Mouse (Mus musculus) erythroblast, embryonic 14.5 days (primary cell): ENCODE measurements around the gene P2ry14. TPM values are rescaled to one million over a fixed set of nuclear protein-coding genes. Genes with fewer than 3 reads are reported as not detected.

Experiments used
- H3K27me3 ChIP-seq: 2 replicates; pipeline ENCODE4 v1.6.1; 2012; ENCODE audit warnings: inconsistent platforms; ENCODE audit not compliant: control insufficient read depth
- H3K36me3 ChIP-seq: 2 replicates; pipeline ENCODE4 v1.6.1; 2012; ENCODE audit warnings: mild to moderate bottlenecking, inconsistent platforms; ENCODE audit not compliant: control insufficient read depth
- H3K4me1 ChIP-seq: 2 replicates; pipeline ENCODE4 v1.6.1; 2012; ENCODE audit warnings: inconsistent platforms; ENCODE audit not compliant: control insufficient read depth
- H3K4me3 ChIP-seq: replicated peaks from 2 replicates; pipeline ENCODE3; 2012; ENCODE audit warnings: moderate library complexity, mild to moderate bottlenecking, inconsistent platforms
- H3K9me3 ChIP-seq: 2 replicates; pipeline ENCODE4 v1.6.1; 2012; ENCODE audit warnings: low read length, inconsistent platforms, mixed read lengths; ENCODE audit not compliant: control insufficient read depth
- GATA1 ChIP-seq: IDR thresholded peaks from 2 replicates; pipeline ENCODE4 v1.6.1; 2012; ENCODE audit warnings: low read length, inconsistent platforms, mixed read lengths
- TAL1 ChIP-seq: IDR thresholded peaks from 3 replicates; pipeline ENCODE4 v1.6.1; 2012; ENCODE audit warnings: low read length, inconsistent platforms, mixed read lengths
- polyA plus RNA-seq: library from polyadenylated mRNA; stranded (reverse); fragments of >175 nt; gene quantifications from 2 replicates; pipeline ENCODE4 v1.2.3, GENCODE M21; 2012

Gene P2ry14
- polyA plus RNA-seq, 1 experiment: not detected

DNA sequence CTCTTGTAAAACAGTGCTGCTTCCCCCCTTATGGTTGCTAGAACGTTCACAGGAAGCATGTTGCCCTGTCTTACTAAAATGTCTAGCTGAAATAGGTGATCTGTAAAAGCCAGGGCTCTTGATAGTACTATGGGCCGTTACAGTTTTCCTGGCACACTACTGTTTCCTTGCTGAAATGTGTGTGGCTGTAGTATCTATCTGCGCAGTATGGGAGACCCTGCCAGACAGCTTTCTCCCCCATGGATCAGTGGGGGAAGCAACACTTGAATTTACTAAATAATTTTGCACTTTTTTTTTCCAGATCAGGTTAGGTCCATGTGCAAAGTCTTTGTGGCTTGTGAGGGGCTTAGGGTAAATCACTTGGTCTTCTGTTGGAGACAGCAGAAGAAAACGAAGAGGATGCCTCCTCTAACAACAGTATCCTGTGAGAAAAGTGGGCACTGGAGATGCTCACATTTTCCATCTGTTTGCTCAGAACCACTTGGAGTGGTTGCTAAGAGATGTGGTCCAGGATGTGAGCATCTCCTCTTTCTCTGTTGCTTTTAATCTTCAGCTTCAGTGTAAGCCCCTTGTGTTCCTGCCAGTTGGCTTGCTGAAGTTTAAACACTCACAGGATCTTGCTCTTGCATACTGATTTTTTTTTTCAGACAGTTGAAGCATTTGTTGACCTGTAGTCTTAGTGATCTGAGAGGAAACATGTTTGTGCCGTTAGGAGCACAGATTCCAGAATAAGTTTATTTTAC lies 17.3 kb downstream of the P2ry14 start:
- Histone ChIP-seq H3K36me3 (no peaks in the 10 kb centered on the region), H3K4me1 (peaks cover 6% of the 10 kb centered on the region), H3K4me3 (no peak overlapping the region), H3K27me3 (no peaks in the 10 kb centered on the region), H3K9me3 (no peaks in the 10 kb centered on the region)
- TF ChIP-seq GATA1: no peak
- TF ChIP-seq TAL1: no peak

- no peaks in the 10 kb centered on the region for H3K9me3 ChIP-seq
- peaks cover 6% of the 10 kb centered on the region for H3K4me1 ChIP-seq
- TF ChIP-seq TAL1: no peak
- TF ChIP-seq GATA1: no peak
- H3K36me3 ChIP-seq: no peaks in the 10 kb centered on the region
- H3K27me3 ChIP-seq: no peaks in the 10 kb centered on the region
- no peak overlapping the region for H3K4me3 ChIP-seq
Measured at GRCm38 (mm10) chr3:59133189-59133588, 20.2 kb downstream of the P2ry14 start.

- Histone ChIP-seq H3K9me3 (no peaks in the 10 kb centered on the region), H3K4me1 (peaks cover 6% of the 10 kb centered on the region), H3K36me3 (no peaks in the 10 kb centered on the region), H3K27me3 (no peaks in the 10 kb centered on the region), H3K4me3 (no peak overlapping the region)
- TF ChIP-seq TAL1: no peak
- no peak for TF ChIP-seq GATA1
Measured at GRCm38 (mm10) chr3:59131966-59132365, 21.5 kb downstream of the P2ry14 start.

GRCm38 (mm10) chr3:59131081-59131480 lies 22.3 kb downstream of the P2ry14 start:
- H3K4me1 ChIP-seq: peaks cover 6% of the 10 kb centered on the region
- H3K9me3 ChIP-seq: no peaks in the 10 kb centered on the region
- TF ChIP-seq TAL1 (no peak), GATA1 (no peak)
- no peaks in the 10 kb centered on the region for H3K36me3 ChIP-seq
- H3K27me3 ChIP-seq: no peaks in the 10 kb centered on the region
- H3K4me3 ChIP-seq: no peak overlapping the region

DNA sequence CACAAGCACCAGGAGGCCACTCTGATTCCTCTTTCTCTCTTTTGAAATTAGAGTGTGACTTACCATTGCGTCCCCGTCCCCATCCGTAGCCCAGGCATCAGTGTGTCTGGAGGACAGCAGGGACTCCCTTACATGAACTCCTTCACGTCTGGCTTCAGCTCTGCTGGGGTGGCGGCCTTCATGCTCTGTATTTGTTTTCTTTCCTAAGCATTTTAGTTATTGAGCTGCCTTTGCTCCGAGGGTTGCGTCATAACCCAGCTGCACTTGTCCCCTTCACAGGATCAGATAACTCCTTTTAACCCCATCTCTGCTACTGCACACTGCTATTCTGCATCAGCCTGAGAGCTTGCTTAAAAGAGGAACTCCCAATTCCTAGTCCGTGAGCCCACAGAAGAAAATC lies 23.0 kb downstream of the P2ry14 start:
- Histone ChIP-seq H3K27me3 (no peaks in the 10 kb centered on the region), H3K9me3 (no peaks in the 10 kb centered on the region), H3K4me3 (peak overlapping the region; percentile 24), H3K4me1 (peaks cover 6% of the 10 kb centered on the region), H3K36me3 (no peaks in the 10 kb centered on the region)
- no peak for TF ChIP-seq GATA1
- TF ChIP-seq TAL1: no peak

DNA sequence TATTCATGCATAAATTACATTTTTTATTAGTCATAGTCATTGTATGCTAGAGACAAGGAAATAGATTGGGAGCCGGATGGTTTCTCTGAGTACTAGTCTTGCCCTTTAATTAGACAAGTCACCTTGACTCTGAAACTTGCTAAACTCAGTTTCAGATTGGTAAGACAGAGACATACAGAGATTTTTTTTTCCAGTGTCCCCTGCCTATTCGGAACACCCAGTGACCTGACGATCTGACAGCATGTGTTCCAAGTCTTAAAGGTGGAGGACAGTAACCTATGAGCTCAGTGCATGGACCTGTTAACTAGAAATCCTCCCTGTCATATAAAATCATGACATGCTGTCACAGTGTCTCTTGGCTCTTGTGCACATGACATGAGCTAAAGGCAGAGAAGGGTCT lies 23.9 kb downstream of the P2ry14 start:
- no peaks in the 10 kb centered on the region for H3K27me3 ChIP-seq
- H3K9me3 ChIP-seq: no peaks in the 10 kb centered on the region
- peaks cover 9% of the 10 kb centered on the region for H3K4me1 ChIP-seq
- TF ChIP-seq TAL1 (no peak), GATA1 (no peak)
- no peaks in the 10 kb centered on the region for H3K36me3 ChIP-seq
- no peak overlapping the region for H3K4me3 ChIP-seq

DNA sequence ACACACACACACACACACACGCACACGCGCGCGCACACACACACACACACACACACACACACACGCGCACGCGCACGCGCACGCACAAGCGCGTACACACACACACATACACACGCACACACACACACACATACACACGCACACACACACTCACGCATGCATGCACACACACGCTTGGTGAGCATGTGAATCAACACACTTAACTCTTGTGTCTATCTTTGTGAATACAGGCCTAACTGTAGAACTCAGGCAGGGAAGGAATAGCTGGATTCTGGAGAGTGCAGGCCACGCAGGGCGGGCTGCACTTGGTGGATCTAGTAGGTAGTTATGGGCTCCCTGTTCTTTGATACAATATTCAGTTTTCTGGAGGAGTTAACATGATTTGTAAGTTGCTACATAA lies 24.7 kb downstream of the P2ry14 start:
- TF ChIP-seq GATA1 (no peak), TAL1 (no peak)
- H3K4me1 ChIP-seq: peaks cover 7% of the 10 kb centered on the region
- no peaks in the 10 kb centered on the region for H3K27me3 ChIP-seq
- H3K36me3 ChIP-seq: no peaks in the 10 kb centered on the region
- H3K9me3 ChIP-seq: no peaks in the 10 kb centered on the region
- no peak overlapping the region for H3K4me3 ChIP-seq

DNA sequence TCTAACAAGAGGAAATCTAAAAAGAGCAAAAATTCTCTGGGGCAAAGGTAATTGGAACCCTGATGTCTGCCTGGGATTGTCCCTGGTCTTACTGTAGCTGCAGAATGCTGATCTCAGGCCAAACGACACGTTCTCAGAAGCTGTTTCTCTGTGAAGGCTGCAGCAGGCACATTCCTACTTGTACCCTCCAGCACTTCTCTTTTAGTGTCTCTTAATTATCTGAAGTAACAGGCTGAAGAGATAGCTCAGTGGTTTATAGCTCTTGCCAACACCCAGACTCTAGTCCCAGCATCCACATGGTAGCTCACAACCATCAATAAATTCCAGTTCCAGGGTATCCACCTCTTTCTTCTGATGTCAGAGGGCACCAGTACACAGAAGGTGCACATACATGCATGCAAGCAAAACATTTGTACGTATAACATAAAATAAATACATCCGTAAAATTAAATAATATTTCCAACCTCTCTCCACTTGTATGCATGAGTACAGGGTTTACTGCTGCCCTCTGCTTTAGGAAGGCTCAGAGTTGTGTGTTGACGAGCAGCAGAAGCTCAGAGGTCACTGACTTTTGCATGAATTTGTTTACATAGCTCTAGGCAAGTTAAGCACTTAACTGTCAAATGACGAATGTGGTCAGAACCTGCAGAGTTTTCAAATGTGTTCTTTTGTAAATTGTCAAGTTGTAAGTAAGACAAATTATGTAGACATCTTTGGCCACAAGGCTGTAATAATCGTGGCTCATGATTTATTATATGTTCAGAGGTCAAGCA lies 27.4 kb downstream of the P2ry14 start:
- Histone ChIP-seq H3K4me1 (peaks cover 12% of the 10 kb centered on the region), H3K36me3 (no peaks in the 10 kb centered on the region), H3K27me3 (no peaks in the 10 kb centered on the region), H3K4me3 (no peak overlapping the region), H3K9me3 (no peaks in the 10 kb centered on the region)
- TF ChIP-seq GATA1: no peak
- TF ChIP-seq TAL1: no peak

DNA sequence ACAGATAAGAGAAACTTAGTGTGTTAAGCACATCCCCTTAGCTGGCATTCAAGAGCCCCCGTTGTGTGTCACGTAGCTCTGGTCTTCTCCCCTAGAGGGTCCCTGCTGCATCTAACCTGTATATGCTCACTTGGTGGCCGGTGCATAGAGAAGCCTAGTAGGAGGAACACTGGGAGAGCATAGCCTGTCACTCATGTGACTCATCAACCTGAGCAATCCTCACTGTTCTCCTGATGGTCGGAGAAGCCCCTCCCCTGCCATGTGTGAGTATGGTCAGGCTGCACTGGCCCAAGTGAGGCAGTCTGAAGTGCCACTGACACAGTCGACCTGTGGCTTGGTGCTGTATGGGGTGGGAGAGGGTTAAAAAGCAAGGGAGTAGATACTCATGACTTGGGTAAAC lies 28.4 kb downstream of the P2ry14 start:
- H3K4me3 ChIP-seq: no peak overlapping the region
- TF ChIP-seq GATA1 (no peak), TAL1 (no peak)
- no peaks in the 10 kb centered on the region for H3K27me3 ChIP-seq
- no peaks in the 10 kb centered on the region for H3K36me3 ChIP-seq
- H3K4me1 ChIP-seq: peaks cover 12% of the 10 kb centered on the region
- no peaks in the 10 kb centered on the region for H3K9me3 ChIP-seq
